Mouse (Mus musculus) small intestine, adult 2 months (tissue): ENCODE data around the gene Mvb12b. TPM values are rescaled to one million over a fixed set of nuclear protein-coding genes. Genes with fewer than 3 reads are reported as not detected.
A peak's percentile ranks its signal among the peaks of the same experiment; 100 is the strongest.

Experiments used
- H3K27ac ChIP-seq: fragments of 200-500 bp; 2 replicates; pipeline ENCODE4 v1.5.1; 2012; ENCODE audit warnings: low read depth, low read length, control low read depth, inconsistent platforms; ENCODE audit not compliant: insufficient read depth
- H3K27me3 ChIP-seq: fragments of 200-500 bp; 2 replicates; pipeline ENCODE4 v1.6.1; 2012; ENCODE audit warnings: mild to moderate bottlenecking, moderate library complexity, low read length, inconsistent platforms; ENCODE audit not compliant: control insufficient read depth, insufficient read depth
- H3K36me3 ChIP-seq: fragments of 200-500 bp; 2 replicates; pipeline ENCODE4 v1.6.1; 2012; ENCODE audit warnings: mild to moderate bottlenecking, low read length, control low read depth, inconsistent platforms; ENCODE audit not compliant: control insufficient read depth, insufficient read depth
- H3K4me1 ChIP-seq: fragments of 200-500 bp; 2 replicates; pipeline ENCODE4 v1.6.1; 2012; ENCODE audit warnings: low read length, inconsistent platforms, mixed read lengths; ENCODE audit not compliant: control insufficient read depth, insufficient read depth, insufficient read length
- H3K4me3 ChIP-seq: fragments of 200-500 bp; 2 replicates; pipeline ENCODE4 v1.5.1; 2012; ENCODE audit warnings: low read depth, mild to moderate bottlenecking, control low read depth, inconsistent platforms, low read length, moderate library complexity
- CTCF ChIP-seq: fragments of 200-500 bp; IDR thresholded peaks from 2 replicates; pipeline ENCODE4 v1.5.1; 2012; ENCODE audit warnings: low read depth, mild to moderate bottlenecking, control low read depth, inconsistent platforms, low read length, moderate library complexity, mixed read lengths; ENCODE audit not compliant: insufficient replicate concordance, insufficient read length; ENCODE audit errors: extremely low read depth
- POLR2A ChIP-seq: fragments of 200-500 bp; IDR thresholded peaks from 2 replicates; pipeline ENCODE4 v1.6.1; 2012; ENCODE audit warnings: low read depth, mild to moderate bottlenecking, control low read depth, inconsistent platforms, low read length, moderate library complexity
- WGBS: fragments of 180-500 bp; shearing (Covaris S2); methylation state at CpG from one replicate; pipeline ENCODE4 v1.1.7; 2018; 5-methylcytosine and 5-hydroxymethylcytosine counted together
- polyA plus RNA-seq: library from polyadenylated mRNA; depleted of rRNA; stranded (reverse); fragments of >200 nt; gene quantifications from 2 replicates; pipeline ENCODE4 v1.2.3, GENCODE M21; 2012

Gene Mvb12b
- polyA plus RNA-seq, 1 experiment, result 7.9 TPM

DNA sequence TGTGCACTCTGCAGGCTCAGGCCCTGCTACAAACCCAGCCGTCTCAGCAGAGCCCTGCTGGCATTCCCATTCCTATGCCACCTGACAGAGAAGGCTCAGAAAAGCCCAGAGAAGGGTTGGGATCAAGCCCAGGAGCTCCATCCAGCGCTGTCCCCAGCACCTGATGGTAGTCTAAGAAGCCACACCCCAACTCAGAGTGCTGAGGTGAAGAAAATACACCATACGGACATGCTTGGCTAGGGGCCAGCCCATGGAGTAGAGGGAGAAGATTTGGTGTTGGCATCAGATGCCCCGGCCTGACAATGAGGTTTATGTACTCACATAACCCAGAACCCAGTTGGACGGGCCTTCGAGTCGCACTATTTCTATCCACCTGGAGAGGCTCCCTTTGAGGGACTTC, 137.1 kb downstream of the Mvb12b start:
- Histone ChIP-seq H3K27ac (no peak overlapping the region), H3K4me1 (no peaks in the 10 kb centered on the region; the same call in 1 of the 2 replicates), H3K4me3 (no peak overlapping the region), H3K36me3 (no peaks in the 10 kb centered on the region), H3K27me3 (no peaks in the 10 kb centered on the region)
- WGBS, result 87% methylated on average over 7 of the region's 7 CpGs
- TF ChIP-seq CTCF, result no peak
- TF ChIP-seq POLR2A, result no peak

DNA sequence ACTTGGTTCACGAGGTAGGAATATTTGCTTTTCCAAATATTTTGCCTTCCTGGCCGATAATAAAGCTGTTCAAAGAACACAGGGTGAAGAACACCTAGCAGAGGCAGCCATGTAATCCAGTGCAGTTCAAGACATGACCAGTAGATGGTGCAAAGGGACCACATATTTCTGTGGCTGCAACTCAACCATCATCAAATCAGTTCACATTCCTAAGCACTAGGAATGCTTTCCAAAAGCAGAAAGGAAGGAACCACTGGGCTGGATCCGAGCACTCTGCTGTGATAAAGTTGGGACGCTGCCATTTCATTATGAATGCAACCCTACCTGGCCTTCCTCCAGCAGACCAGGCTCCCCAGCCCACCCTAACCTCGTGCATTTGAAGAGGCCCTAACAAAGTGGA, 141.3 kb downstream of the Mvb12b start:
- Histone ChIP-seq H3K36me3 (no peaks in the 10 kb centered on the region), H3K4me3 (no peak overlapping the region), H3K27me3 (no peaks in the 10 kb centered on the region), H3K27ac (no peak overlapping the region), H3K4me1 (no peaks in the 10 kb centered on the region)
- 19% methylated on average over 5 of the region's 5 CpGs for WGBS
- no peak for TF ChIP-seq POLR2A
- TF ChIP-seq CTCF, result peak; percentile 20; the same call in 1 of the 2 replicates

DNA sequence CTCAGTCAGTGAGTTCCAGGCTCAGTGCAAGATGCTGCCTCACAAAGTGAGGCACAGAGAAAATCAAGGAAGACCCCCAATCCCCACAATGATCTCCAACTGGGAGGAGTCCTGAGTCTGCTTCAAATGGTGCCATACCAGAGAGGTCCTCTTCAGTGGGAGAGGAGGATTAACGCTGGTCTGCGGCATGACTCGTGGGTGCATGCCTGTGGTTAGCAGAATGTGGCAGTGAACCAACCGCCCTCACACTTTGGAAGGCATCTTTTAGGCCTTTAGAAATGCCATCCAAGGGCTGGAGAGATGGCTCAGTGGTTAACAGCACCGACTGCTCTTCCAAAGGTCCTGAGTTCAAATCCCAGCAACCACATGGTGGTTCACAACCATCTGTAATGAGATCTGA, 142.0 kb downstream of the Mvb12b start:
- TF ChIP-seq POLR2A (no peak), CTCF (no peak)
- Histone ChIP-seq H3K4me3 (no peak overlapping the region), H3K4me1 (no peaks in the 10 kb centered on the region), H3K27ac (no peak overlapping the region), H3K27me3 (no peaks in the 10 kb centered on the region), H3K36me3 (no peaks in the 10 kb centered on the region)
- 93% methylated on average over 5 of the region's 5 CpGs for WGBS

DNA sequence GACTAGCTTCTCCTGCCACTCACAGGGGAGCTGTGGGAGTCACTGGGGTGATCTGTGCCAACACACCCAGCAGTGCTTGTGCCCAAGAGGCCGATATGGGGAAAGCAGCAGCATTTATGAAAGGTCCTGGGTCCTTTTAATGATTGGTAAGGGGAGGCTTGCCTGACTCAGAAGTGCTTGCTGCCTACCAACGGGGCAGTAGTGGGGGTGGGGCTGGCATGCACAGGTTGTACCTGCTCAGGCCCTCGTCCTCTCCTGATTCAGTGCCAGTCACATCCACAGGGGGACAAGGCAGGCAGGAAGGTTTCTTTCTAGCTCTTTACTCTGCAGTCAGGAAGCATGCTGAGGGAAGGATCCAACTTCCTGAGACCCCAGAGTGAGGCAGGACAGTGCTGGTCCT, 150.6 kb downstream of the Mvb12b start:
- H3K27me3 ChIP-seq, result no peaks in the 10 kb centered on the region
- no peaks in the 10 kb centered on the region for H3K4me1 ChIP-seq
- no peak overlapping the region for H3K4me3 ChIP-seq
- TF ChIP-seq CTCF (no peak), POLR2A (no peak)
- WGBS, result 57% methylated on average over 3 of the region's 3 CpGs
- H3K36me3 ChIP-seq, result no peaks in the 10 kb centered on the region
- H3K27ac ChIP-seq, result no peak overlapping the region

DNA sequence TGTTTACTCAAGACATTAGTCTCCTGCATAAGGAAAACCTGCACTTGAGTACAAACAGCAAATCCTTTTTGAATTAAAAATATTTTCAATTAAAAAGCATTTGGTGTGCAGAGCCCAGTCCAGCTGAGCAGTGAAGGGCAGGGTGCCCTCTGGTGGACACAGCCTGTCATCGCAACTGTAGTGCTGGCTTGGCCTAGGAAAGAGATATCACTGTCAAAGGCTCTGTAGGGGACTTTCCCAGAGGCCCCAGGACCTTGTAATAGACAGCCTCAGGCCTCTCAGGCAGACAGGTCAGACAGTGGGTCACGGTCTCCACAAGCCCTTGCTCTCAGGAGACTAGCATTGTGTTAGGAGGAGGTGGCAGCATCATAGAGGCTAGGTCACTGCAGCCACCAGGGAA, 151.0 kb downstream of the Mvb12b start:
- no peak for TF ChIP-seq POLR2A
- peak; percentile 87; the same call in 1 of the 2 replicates for TF ChIP-seq CTCF
- Histone ChIP-seq H3K36me3 (no peaks in the 10 kb centered on the region), H3K27ac (no peak overlapping the region), H3K27me3 (no peaks in the 10 kb centered on the region), H3K4me3 (no peak overlapping the region), H3K4me1 (no peaks in the 10 kb centered on the region)
- WGBS, result 5% methylated on average over 2 of the region's 2 CpGs

DNA sequence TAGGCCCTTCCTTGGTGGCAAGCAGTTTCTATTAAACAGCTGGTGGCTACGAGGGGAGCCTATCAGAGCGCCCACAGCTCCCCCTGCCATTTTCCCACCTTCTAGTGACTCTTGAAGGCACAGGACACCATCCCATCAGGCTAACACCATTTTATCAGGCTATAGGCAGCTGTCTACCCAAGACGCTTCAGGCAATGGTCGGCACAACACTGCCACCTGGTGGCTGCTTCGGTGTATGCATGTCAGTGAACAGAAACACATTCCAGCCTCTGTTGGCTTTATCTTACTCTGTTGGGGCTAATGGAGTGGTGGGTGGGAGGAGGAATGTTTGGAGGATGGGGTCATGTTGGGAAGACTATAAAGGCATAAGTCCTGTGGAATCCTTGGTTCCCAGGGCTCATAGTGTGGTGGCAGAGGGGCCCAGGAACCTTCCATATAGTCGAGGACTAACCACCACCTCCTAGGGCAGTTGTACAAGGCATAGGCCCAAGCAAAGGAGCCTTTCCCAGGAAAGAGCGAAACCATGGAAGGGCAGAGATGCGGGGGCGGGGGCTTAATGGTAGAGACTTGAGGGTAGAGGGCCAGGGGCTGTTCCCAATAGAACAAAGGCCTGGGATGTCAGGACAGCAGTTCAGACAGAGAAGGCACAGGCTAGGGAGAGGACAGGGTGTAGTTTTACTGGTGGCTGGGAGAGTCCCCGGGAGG, 152.8 kb downstream of the Mvb12b start:
- WGBS, result 37% methylated on average over 10 of the region's 10 CpGs
- no peak for TF ChIP-seq POLR2A
- TF ChIP-seq CTCF, result peak; percentile 94; the same call in 1 of the 2 replicates

DNA sequence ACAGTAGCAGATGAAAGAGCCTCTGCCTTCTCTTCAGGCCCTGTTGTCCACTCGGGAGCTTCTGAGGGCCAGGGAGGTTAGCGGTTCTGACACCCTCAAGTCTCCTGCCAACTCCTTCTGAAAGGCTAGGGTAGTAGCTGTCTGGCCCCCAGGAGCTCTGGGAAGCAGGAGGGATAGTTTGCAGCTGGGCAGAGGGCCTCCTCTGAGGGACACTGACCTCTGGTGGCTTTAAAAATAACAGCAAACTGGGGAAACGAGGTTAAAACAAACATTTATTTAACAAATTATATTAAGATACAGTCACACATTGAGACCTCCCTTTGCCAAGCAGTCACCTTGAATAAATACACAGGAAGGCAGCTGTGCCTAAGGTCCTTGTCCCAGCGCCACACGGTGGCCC, 158.0 kb downstream of the Mvb12b start:
- H3K27ac ChIP-seq, result no peak overlapping the region
- peaks cover 6% of the 10 kb centered on the region; the same call in 1 of the 2 replicates for H3K4me1 ChIP-seq
- H3K27me3 ChIP-seq, result no peaks in the 10 kb centered on the region
- TF ChIP-seq CTCF (no peak), POLR2A (no peak)
- H3K4me3 ChIP-seq, result no peak overlapping the region
- no peaks in the 10 kb centered on the region for H3K36me3 ChIP-seq
- 41% methylated on average over 5 of the region's 5 CpGs for WGBS

More for the DNA sequence above, 152.8 kb downstream of the Mvb12b start:
- Histone ChIP-seq H3K27me3 (no peaks in the 10 kb centered on the region), H3K36me3 (no peaks in the 10 kb centered on the region), H3K4me3 (no peak overlapping the region), H3K4me1 (no peaks in the 10 kb centered on the region), H3K27ac (no peak overlapping the region)

DNA sequence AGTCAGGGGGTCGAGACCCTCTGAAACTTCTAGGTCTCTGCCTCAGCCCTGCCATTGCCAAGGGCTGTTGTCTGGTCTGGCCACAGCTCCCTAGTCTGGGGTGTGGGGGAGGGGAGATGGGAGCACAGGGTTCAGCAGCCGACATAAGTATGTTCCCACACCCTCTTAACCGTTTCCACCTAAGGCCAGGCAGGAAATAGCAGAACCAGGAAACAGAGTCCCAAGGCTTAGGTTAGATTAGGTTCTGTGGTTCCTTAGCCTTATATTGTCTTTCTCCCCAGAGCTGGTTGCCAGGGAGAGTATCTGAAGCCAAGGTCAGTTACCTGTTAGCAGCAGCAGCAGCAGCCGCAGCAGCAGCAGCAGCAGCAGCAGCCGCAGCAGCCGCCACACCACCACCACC, 160.5 kb downstream of the Mvb12b start:
- TF ChIP-seq CTCF (no peak), POLR2A (no peak)
- H3K27me3 ChIP-seq, result no peaks in the 10 kb centered on the region
- H3K4me3 ChIP-seq, result no peak overlapping the region
- no peaks in the 10 kb centered on the region for H3K36me3 ChIP-seq
- 40% methylated on average over 6 of the region's 6 CpGs for WGBS
- peaks cover 6% of the 10 kb centered on the region; the same call in 1 of the 2 replicates for H3K4me1 ChIP-seq
- no peak overlapping the region for H3K27ac ChIP-seq
